Mouse (Mus musculus): ENCODE results near the gene Baiap2l2.
"Not testable (repeated sequence)": the region's sequence is repeated elsewhere in the genome, so short reads cannot be mapped to it uniquely, and the experiment has no call there.

Baiap2l2 gene

DNA sequence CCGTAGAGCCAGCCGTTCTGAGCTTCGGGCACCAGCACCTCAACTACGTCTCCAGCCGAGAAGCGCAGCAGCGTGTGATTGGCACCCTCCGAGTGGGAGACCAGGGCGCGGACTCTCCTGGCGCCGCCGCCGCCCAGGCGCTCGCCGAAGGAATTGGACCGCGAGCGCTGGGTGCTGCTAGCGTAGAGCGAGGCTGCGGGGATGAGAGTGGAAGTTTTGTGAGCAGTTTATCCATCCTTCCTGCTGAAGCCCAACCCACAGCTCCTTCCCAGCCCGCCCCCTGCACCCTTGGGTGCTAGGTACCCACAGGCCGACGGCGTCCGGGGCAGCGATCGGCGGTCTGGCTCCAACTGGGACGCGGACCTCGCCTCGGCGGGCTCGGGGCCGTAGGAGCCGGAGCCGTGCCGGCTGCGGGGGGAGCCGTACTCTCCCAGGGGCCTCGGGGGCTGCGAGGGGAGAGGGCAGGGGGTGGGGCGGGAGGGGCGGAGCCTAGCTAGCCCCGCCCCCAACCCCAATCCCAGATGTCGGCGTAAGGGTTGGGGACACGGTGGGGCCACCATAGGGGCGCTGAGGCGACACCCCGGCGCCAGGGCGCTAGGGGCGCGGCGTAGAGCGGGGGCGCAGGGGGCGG, 24.1 kb downstream of the Baiap2l2 start:
- in situ Hi-C loops (cut with MboI, MseI): no loop called here

DNA sequence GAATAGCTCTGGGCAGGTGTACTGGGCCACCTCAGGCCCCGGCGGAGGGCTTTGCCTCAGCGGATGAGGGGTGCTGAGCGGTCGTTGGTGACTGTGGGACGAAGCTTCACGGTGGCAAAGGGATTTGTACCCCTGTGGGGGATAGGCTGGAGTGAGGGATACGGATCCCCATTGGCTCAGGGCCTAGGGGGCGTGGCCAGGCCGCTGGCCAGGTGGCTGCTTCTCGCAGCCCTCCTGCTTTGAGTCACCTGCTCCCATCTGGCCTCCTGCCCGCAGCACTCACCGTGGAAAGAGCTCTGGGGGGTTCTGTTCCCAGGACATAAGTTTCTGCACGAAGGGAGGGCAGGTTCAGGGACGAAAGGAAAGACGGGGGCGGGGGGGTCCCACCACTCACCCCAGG, 26.8 kb downstream of the Baiap2l2 start:
- in situ Hi-C loops (cut with MboI, MseI): no loop called here

DNA sequence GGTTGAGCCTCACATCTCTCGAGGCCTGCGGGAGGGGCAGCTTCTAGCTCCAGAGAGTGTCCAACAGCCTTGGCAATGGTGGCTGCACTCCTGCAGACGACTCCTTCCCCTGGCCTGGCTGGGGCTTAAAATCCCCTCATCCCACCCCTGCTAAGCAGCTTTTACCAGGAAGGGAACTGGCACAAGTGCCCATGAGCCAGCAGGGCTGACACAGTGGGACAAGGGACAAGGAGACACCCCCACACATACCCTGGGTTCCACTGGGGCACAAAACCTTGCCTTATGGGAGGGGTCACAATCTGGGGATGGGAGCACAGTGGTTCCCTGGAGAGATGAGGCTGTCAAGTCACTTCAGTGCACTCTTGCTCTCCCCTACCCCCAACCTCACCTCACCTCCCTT, 30.7 kb downstream of the Baiap2l2 start, which contains the start of gene Slc16a8:
Gene Slc16a8, minus strand, starts transcription at position 101 of the 400 bp plus-strand sequence.
- in situ Hi-C loops (cut with MboI, MseI): no loop called here

DNA sequence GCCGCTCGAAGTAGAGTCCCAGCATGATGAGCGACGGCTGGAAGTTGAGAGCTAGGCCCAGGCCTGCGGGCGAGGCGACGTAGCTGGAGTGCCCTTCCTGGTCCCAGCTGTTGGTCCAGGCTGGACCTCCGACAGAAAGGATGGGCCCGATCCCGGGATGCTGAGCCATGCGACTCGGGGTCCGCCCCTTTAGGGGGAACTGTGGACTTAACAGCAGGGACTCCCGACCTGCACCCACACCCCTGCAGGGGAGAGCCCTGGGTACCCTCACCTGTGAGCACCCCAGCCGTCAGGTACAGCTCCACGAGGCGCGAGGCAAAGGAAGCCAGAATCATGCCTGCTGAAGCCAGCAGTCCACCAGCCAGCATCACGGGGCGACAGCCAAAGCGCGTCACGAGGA, 32.8 kb downstream of the Baiap2l2 start:
- in situ Hi-C loops (cut with MboI, MseI): no loop called here

DNA sequence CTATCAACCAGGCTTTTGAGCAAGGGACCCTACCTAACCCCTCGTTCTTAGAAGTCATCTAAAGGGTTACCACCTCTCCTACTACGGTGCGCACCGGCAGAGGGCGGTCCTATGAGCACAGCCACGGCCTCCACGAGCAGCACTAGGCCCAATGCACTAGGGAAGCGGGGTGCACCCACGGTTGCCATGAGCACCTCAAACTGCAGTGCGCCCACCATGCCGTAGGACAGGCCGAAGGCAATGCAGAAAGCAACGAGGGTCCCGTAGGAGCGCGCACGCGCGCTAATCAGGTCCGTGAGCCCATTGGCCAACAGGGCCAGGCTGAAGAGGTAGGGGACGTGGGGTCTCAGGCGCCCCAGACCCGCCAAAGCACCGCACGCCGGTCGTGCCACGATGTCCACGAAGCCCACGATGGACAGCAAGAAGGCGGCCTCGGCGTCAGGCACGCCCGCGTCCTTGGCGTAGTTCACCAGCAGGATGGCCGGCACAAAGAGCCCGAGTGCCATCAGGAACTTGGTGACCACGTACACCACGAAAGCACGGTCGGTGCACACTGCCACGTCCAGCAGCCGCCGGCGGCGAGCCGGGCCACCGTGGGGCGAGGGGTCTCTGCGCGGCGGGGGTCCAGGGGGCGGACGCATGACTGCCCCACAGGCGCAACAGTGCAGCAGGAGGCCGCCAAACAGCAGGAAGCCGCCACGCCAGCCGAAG, 33.4 kb downstream of the Baiap2l2 start:
- in situ Hi-C loops (cut with MboI, MseI): no loop called here

DNA sequence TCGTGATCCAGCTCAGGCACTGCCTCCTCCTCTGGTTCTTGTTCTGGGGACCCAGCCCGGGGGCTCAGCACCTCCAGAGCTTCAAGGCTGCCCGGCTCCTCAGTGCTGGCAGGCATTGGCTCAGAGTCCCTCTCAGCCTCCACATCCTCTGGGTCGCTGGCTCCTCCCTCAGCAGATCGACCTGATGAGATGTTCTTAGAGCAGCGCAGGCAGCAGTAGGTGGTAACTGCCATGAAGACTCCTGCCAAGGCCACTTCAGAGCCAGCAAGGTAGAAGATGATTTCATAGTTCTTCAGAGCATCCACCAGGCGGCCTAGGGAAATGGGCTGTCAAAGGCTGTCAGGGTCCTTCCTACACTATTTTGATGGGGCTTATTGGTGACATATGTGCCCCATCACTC, 34.2 kb downstream of the Baiap2l2 start:
- in situ Hi-C loops (cut with MboI, MseI): no loop called here

DNA sequence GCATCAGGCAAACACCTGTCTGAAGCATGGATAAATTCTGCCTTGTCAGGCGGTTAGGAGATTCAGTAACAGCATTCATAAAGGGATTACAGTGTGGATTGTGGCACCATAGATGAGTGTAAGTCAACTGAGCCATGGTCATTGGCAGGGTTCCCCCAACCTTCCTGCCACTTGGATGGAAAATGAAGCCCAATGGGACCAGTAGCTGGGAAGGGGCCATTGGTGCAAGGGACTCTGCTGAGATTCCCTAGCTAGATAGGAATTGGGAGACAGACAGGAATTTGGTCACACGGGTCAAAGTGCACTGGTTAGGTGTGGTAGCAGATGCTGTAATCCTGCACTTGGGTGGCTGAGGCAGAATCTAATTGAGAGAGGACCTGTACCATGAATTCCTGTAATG, 35.1 kb downstream of the Baiap2l2 start:
- in situ Hi-C loops (cut with MboI, MseI): no loop called here

DNA sequence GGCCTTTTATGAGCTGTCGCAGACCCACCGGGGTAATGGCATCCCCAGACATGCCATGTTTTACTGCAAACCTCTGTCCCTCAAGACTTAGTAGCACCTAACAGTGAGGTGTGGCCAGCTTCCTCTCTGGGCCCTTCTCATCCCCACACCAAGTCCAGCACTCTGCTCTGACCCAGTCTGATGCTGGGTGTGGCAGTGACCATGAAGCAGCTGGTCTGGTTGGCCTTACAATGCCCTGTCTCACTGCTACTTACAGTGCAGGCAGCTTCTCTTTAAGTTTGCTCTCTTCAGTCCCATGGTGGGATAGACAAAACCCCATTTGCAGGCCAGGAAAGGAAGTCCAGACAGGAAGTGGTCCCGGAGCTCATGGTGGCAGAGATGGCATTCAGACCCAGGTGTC, 40.0 kb downstream of the Baiap2l2 start:
- in situ Hi-C loops (cut with MboI, MseI): no loop called here

DNA sequence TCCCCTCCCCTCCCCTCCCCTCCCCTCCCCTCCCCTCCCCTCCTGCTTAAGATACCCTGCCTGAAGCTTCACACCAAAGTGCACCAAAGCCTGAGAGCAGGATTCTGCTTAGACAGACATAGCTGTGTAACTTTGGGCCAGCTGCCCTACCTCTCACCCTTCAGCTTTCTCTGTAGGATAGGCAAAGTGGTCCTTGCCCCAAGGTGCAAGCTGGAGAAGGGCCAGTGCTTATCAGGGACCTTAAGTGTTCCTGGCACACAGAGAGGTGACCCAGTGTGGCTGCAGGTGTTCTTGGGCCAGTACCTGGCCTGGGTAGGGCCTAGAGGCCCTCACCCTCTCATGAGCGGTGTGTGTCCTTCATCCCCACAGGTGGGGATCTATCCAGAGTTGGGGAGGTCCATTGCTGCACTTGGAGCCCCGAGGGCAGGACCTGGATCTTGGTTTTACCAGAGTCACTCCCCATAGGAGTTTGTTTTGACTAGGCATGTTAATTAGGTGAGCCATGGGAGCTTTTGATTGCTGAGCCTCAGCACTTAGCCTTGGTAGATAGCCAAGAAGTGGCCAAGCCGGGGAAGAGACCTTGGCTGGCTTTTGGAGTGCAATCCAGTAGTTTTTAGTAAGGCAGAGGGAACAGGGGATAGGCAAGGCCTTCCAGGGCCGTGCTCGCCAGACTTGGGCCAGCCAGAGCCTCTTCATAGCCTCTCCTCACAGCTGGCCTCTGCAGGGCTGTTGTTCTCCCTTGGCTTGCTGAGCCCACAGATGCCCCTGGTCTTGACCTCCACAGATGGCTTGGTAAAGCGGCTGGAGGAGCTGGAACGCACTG, 41.1 kb downstream of the Baiap2l2 start:
- in situ Hi-C loops (cut with MboI, MseI): no loop called here

DNA sequence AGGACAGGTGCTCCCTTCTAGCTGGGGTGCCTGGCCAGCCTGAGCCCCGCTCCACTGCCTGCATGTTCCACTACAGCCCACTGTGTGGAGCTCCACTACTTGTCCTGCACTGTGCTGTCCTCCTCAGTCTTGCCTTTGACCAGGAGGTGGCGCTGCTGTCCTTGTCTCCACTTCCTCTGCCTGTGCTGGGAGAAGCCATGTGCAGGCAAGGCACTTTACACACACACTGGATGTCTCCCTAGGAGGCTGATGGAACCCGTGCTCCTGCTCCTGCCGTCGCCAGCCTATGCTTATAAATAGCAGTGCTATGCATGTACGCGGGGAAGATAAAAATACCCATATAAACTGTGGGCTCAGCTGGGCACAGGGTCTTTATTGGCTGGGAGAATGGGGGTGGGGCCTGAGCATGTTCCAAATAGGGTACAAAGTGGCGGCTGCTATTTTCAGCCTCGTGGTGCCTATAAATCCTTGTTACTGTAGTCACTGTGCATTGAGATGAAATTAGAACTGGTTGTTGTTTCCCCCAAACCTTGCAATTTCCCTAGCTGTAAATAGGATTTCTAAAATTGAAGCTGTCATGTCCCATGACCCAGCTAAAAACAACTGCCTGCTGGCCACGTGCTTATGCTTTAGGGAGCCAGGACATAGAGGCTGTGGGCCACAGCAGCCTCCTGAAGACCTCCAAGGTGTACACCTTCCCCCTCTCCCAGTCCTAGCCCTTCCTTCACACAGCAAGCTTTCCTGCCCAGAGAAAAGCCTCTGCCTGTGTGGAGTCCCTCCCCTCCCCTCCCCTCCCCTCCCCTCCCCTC, 41.9 kb downstream of the Baiap2l2 start:
- in situ Hi-C loops (cut with MboI, MseI): no loop called here

DNA sequence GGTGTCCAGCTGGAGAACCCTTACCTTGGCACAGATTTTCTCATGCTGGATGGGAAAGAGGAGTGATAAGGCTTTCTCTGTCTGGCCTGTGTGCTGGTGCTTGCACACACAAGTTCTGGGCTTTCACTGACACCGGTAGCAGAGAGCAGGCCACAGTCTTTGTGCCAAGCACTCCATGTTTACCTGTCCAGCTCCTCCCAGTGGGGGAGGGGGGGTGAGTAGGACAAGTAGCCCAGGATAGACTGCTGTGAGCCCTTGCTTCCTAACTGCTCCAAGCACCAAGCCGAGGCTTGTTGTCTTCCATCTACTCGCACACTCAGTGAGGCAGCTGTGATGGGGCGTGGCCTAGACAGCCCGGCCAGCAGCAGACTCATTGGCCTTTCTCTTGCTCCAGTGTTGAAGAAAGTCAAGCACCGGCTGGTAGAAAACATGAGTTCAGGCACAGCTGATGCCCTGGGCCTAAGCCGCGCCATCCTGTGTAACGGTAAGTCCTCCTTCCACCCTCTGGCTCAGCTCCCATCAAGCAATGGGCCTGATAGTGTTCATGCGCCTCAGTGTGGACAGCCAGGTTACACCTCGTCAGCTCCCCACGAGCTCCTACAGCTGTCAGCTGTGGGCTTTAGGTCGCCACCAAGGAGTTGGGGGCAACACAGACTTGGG, 42.6 kb downstream of the Baiap2l2 start:
- in situ Hi-C loops (cut with MboI, MseI): no loop called here

DNA sequence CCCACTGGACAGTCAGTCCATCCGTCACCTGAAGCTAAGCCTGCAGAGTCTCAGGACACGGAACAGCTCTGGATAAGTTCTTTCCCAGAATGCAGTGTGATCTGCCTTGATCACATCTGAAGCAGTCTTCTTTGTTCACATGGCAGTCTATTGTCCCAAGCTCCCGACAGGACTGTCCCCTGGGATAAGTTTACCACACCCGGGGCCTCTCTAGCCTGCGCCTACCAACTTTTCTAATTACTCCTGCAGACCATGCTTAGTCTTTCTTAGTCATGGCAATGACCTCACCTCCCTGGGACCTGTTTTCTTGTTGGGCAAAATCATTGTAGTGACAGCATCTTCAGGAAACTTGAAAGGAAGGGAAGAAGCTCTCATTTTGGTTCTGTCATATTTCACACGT, 47.3 kb downstream of the Baiap2l2 start:
- in situ Hi-C loops (cut with MboI, MseI): no loop called here

DNA sequence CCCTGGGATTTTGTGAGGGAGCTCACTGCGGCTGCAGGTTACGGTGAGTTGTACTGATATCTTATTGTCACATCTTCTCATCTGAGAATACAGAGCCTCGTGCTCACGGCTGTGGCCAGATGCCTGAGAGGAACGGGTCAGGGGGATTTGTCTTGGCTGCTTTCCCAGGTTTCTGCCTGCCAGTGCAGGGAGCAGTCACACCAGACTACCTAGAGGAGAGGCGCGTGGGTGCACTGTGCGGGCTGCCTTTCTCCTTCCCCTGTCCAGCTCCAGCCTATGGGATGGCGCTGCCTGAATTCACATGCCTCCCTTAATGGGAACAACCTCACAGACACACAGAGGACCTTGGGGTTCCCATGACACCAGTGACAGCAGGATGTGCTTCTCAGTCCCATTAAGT, 50.1 kb downstream of the Baiap2l2 start:
- in situ Hi-C loops (cut with MboI, MseI): no loop called here

DNA sequence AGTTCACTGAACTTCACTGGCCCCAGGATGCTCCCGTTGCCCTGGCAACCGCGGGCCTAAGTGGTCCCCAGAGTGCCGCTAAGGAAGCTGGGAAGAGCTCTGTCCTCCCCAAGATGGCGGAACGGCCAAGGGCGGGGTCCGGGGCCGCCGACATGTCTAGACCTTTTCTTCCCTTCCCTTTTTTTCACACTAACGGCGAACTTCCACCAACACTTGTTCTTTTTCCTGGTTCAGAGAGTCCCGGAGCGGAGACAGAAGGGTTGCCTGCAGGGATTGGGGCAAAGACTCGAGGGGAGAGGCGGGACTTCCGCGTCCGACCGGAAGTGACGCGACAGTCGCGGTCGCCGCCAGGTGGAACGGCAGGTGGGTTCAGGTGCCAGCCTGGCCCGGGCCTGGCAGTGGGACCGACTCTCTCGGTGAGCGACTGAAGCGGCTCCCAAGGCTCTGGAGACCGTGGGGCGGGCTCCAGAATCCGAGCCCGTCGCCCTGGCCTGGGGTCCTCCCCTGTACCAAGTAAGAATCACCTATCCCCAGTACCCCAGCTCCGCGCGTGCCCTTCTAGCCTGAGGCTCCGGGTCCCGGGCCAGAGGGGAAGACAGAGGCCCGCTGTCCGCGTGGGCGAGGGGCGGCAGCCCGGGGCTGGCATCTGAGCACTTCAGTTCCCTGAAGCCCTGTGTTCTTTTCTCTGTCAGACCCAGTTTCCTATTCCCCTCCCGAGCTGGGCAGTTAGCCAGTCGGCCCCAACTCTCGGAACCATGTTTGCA, 56.1 kb downstream of the Baiap2l2 start, which contains the start of the genes Pick1 and Gm49486:
Gene Pick1, plus strand, starts transcription at position 116 of the 764 bp plus-strand sequence.
Gene Gm49486, plus strand, starts transcription at position 334 of the 764 bp plus-strand sequence.
- in situ Hi-C loops (cut with MboI, MseI): no loop called here

DNA sequence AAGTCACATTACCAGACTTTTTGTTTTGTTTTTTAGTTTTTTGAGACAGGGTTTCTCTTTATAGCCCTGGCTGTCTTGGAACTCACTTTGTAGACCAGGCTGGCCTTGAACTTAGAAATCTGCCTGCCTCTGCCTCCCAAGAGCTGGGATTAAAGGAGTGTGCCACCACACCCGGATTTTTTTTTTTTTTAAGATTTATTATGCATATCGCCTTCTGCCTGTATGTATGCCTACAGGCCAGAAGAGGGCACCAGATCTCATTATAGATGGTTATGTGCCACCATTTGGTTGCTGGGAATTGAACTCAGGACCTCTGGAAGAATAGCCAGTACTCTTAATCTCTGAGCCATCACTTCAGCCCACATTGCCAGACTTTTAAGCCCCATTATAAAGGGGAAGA, 59.6 kb downstream of the Baiap2l2 start:
- in situ Hi-C loops (cut with MboI, MseI): not testable (repeated sequence)

DNA sequence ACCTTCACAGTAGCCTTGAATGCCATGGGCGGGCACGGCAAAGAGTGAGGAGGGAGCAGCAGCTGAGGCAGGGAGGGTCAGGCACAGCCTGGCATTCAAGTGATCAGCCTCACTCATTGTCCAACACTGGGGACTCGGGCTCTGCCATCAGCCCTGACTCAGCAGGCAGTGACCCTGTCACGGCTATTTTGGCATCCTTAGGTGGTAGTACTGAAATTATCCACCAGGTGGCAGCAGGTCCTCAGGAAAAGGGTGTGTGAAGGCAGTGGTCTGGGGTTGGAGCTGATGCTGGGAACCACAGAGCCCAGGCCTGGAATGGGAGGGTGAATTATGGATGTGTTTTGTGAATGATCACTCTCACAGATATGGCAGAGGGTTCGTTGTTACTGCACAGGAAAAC, 60.7 kb downstream of the Baiap2l2 start:
- in situ Hi-C loops (cut with MboI, MseI): no loop called here

DNA sequence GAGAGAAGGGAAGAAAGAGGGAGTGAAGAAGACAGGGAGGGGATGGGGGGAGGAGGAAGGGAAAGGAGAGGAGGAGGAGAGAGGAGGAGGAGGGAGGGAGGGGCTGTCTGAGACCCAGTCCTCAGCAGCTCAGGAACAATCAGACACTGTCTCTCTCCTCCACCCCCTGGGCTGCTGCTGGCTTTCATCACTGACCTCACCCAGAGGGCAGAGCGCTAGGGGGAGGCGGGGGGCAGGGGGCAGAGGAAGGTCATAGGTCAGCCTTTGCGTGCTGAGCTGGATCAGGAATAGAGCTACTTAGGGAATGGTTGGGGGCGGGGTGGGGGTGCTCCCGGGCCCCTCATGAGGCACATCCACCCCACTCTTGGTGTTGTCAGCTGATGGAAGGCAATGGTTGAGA, 61.7 kb downstream of the Baiap2l2 start:
- in situ Hi-C loops (cut with MboI, MseI): no loop called here

DNA sequence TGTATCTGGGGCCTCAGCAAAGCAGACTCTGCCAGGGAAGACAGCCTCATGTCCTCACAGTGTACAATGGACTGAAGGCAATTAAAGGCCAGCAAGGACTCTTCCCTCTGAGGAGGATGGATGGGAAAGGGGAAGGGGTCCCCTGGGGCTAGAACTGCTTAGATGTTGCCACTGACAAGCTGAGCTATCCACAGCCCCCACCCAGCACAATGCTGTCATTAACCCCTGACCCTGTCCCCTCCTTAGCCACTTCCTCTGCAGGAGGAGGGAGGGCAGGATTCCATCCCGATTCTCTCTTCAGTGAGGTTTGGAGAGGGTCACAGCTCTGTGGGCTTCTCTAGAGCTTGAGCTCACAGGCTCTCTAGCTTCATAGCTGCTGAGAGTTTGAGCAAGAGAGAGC, 65.8 kb downstream of the Baiap2l2 start:
- in situ Hi-C loops (cut with MboI, MseI): no loop called here

DNA sequence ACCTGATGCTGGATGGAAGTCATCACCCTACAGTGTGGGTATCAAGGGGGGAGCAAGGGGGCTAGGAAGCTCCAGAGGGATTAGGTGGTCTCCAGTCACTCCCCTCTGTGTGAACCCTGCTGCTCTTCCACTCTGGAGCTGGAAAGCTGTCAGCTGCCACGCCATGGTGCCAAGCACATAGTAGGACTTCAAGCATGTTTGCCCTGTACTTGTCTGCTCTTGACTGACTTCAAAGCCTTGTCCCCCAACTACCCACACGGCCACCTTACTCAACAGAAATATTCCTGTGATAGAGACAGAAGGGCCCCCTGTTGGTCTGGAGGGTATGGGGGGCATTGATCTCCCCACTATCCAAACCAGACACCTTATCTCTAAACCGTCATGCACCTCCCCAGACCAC, 69.1 kb downstream of the Baiap2l2 start:
- in situ Hi-C loops (cut with MboI, MseI): no loop called here

DNA sequence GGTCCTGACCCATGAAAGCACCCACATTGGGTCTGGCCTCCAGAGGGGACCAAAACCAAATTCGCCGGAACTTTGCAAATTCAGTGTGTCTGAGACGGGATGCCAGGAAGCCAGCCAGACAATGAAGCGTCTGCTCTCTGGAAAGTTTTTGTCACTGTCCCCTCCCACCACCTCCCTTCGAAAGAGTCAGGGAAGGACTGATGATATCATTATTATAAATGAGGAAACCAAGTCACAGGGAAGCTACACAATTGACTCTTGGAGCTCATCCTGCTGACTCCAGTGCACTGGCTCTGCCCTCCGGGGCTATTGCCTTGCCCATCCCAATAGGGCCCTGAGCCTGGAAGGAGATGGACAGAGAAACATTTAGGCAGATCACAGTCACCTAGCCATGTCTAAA, 71.7 kb downstream of the Baiap2l2 start:
- in situ Hi-C loops (cut with MboI, MseI): no loop called here
